Mouse (Mus musculus): ENCODE measurements around the gene Dsp. TPM values are rescaled to one million over a fixed set of nuclear protein-coding genes. Genes with fewer than 3 reads are reported as not detected.

The Dsp gene
- polyA plus RNA-seq (2012; rRNA removed) = 10.2 and 10.6 TPM in 2 replicates

GRCm38 (mm10) chr13:38151069-38151588 is at the start of gene Dsp:
TSS of gene Dsp (plus strand) at chr13:38151294.
- Histone ChIP-seq H3K36me3 (ENCODE audit: control insufficient read depth, insufficient read depth, low read length) (no peaks in the 10 kb centered on the region), H3K27ac (ENCODE audit: control insufficient read depth, insufficient read depth, low read length) (no peak within 1 kb of the TSS), H3K27me3 (ENCODE audit: control insufficient read depth, insufficient read depth, low read length) (peaks cover 19% of the 10 kb centered on the region), H3K4me3 (ENCODE audit: control insufficient read depth, insufficient read depth, low read length) (peak within 1 kb of the TSS; percentile 31), H3K4me1 (replicated peaks; ENCODE audit: control insufficient read depth, insufficient read depth, low read length) (peaks cover 8% of the 10 kb centered on the region)
- no peak for TF ChIP-seq CTCF (IDR thresholded peaks at IDR 0.05; ENCODE audit: borderline replicate concordance, control insufficient read depth, extremely low read depth, insufficient read depth, low read length, poor library complexity)
- TF ChIP-seq POLR2A (IDR thresholded peaks at IDR 0.05; ENCODE audit: control insufficient read depth, extremely low read depth, insufficient read depth, low read length, poor library complexity) = no peak
- DNase-seq = peak; percentile 24
- under 1% methylated on average over 58 of the region's 58 CpGs for WGBS

GRCm38 (mm10) chr13:38103406-38103805 is 47.7 kb upstream of the Dsp start:
- Histone ChIP-seq H3K27me3 (ENCODE audit: control insufficient read depth, insufficient read depth, low read length) (no peaks in the 10 kb centered on the region), H3K27ac (ENCODE audit: control insufficient read depth, insufficient read depth, low read length) (no peak overlapping the region), H3K36me3 (ENCODE audit: control insufficient read depth, insufficient read depth, low read length) (no peaks in the 10 kb centered on the region), H3K4me1 (replicated peaks; ENCODE audit: control insufficient read depth, insufficient read depth, low read length) (no peaks in the 10 kb centered on the region), H3K4me3 (ENCODE audit: control insufficient read depth, insufficient read depth, low read length) (no peak overlapping the region)
- DNase-seq = no peak
- TF ChIP-seq CTCF (IDR thresholded peaks at IDR 0.05; ENCODE audit: borderline replicate concordance, control insufficient read depth, extremely low read depth, insufficient read depth, low read length, poor library complexity) (no peak), POLR2A (IDR thresholded peaks at IDR 0.05; ENCODE audit: control insufficient read depth, extremely low read depth, insufficient read depth, low read length, poor library complexity) (no peak)
- WGBS = 90% methylated on average over 4 of the region's 4 CpGs

- no peak overlapping the region for H3K27ac ChIP-seq (ENCODE audit: control insufficient read depth, insufficient read depth, low read length)
- no peaks in the 10 kb centered on the region for H3K4me1 ChIP-seq (replicated peaks; ENCODE audit: control insufficient read depth, insufficient read depth, low read length)
- DNase-seq = no peak
- H3K4me3 ChIP-seq (ENCODE audit: control insufficient read depth, insufficient read depth, low read length) = no peak overlapping the region
- no peaks in the 10 kb centered on the region for H3K36me3 ChIP-seq (ENCODE audit: control insufficient read depth, insufficient read depth, low read length)
- no peak for TF ChIP-seq CTCF (IDR thresholded peaks at IDR 0.05; ENCODE audit: borderline replicate concordance, control insufficient read depth, extremely low read depth, insufficient read depth, low read length, poor library complexity)
- TF ChIP-seq POLR2A (IDR thresholded peaks at IDR 0.05; ENCODE audit: control insufficient read depth, extremely low read depth, insufficient read depth, low read length, poor library complexity) = no peak
- H3K27me3 ChIP-seq (ENCODE audit: control insufficient read depth, insufficient read depth, low read length) = no peaks in the 10 kb centered on the region
- 92% methylated on average over 10 of the region's 10 CpGs for WGBS
Observed at GRCm38 (mm10) chr13:38104501-38104900, 46.6 kb upstream of the Dsp start.

GRCm38 (mm10) chr13:38109081-38109480 is 42.0 kb upstream of the Dsp start:
- 92% methylated on average over 9 of the region's 9 CpGs for WGBS
- Histone ChIP-seq H3K27me3 (ENCODE audit: control insufficient read depth, insufficient read depth, low read length) (no peaks in the 10 kb centered on the region), H3K36me3 (ENCODE audit: control insufficient read depth, insufficient read depth, low read length) (no peaks in the 10 kb centered on the region), H3K4me3 (ENCODE audit: control insufficient read depth, insufficient read depth, low read length) (no peak overlapping the region), H3K27ac (ENCODE audit: control insufficient read depth, insufficient read depth, low read length) (no peak overlapping the region), H3K4me1 (replicated peaks; ENCODE audit: control insufficient read depth, insufficient read depth, low read length) (no peaks in the 10 kb centered on the region)
- DNase-seq = no peak
- TF ChIP-seq CTCF (IDR thresholded peaks at IDR 0.05; ENCODE audit: borderline replicate concordance, control insufficient read depth, extremely low read depth, insufficient read depth, low read length, poor library complexity) (no peak), POLR2A (IDR thresholded peaks at IDR 0.05; ENCODE audit: control insufficient read depth, extremely low read depth, insufficient read depth, low read length, poor library complexity) (no peak)

- no peak overlapping the region for H3K27ac ChIP-seq (ENCODE audit: control insufficient read depth, insufficient read depth, low read length)
- H3K4me1 ChIP-seq (replicated peaks; ENCODE audit: control insufficient read depth, insufficient read depth, low read length) = no peaks in the 10 kb centered on the region
- no peak overlapping the region for H3K4me3 ChIP-seq (ENCODE audit: control insufficient read depth, insufficient read depth, low read length)
- DNase-seq = no peak
- no peaks in the 10 kb centered on the region for H3K27me3 ChIP-seq (ENCODE audit: control insufficient read depth, insufficient read depth, low read length)
- 94% methylated on average over 9 of the region's 9 CpGs for WGBS
- no peaks in the 10 kb centered on the region for H3K36me3 ChIP-seq (ENCODE audit: control insufficient read depth, insufficient read depth, low read length)
- TF ChIP-seq CTCF (IDR thresholded peaks at IDR 0.05; ENCODE audit: borderline replicate concordance, control insufficient read depth, extremely low read depth, insufficient read depth, low read length, poor library complexity) (no peak), POLR2A (IDR thresholded peaks at IDR 0.05; ENCODE audit: control insufficient read depth, extremely low read depth, insufficient read depth, low read length, poor library complexity) (no peak)
Observed at GRCm38 (mm10) chr13:38122321-38122720, 28.8 kb upstream of the Dsp start.

GRCm38 (mm10) chr13:38123666-38124065 is 27.4 kb upstream of the Dsp start:
- no peaks in the 10 kb centered on the region for H3K4me1 ChIP-seq (replicated peaks; ENCODE audit: control insufficient read depth, insufficient read depth, low read length)
- TF ChIP-seq POLR2A (IDR thresholded peaks at IDR 0.05; ENCODE audit: control insufficient read depth, extremely low read depth, insufficient read depth, low read length, poor library complexity) = no peak
- TF ChIP-seq CTCF (IDR thresholded peaks at IDR 0.05; ENCODE audit: borderline replicate concordance, control insufficient read depth, extremely low read depth, insufficient read depth, low read length, poor library complexity) = no peak
- no peak overlapping the region for H3K27ac ChIP-seq (ENCODE audit: control insufficient read depth, insufficient read depth, low read length)
- no peaks in the 10 kb centered on the region for H3K27me3 ChIP-seq (ENCODE audit: control insufficient read depth, insufficient read depth, low read length)
- WGBS = 86% methylated on average over 4 of the region's 4 CpGs
- no peaks in the 10 kb centered on the region for H3K36me3 ChIP-seq (ENCODE audit: control insufficient read depth, insufficient read depth, low read length)
- no peak for DNase-seq
- no peak overlapping the region for H3K4me3 ChIP-seq (ENCODE audit: control insufficient read depth, insufficient read depth, low read length)

GRCm38 (mm10) chr13:38127683-38128082 is 23.4 kb upstream of the Dsp start:
- no peak for TF ChIP-seq POLR2A (IDR thresholded peaks at IDR 0.05; ENCODE audit: control insufficient read depth, extremely low read depth, insufficient read depth, low read length, poor library complexity)
- TF ChIP-seq CTCF (IDR thresholded peaks at IDR 0.05; ENCODE audit: borderline replicate concordance, control insufficient read depth, extremely low read depth, insufficient read depth, low read length, poor library complexity) = no peak

More at GRCm38 (mm10) chr13:38127683-38128082, 23.4 kb upstream of the Dsp start:
- Histone ChIP-seq H3K27ac (ENCODE audit: control insufficient read depth, insufficient read depth, low read length) (no peak overlapping the region), H3K4me3 (ENCODE audit: control insufficient read depth, insufficient read depth, low read length) (no peak overlapping the region), H3K36me3 (ENCODE audit: control insufficient read depth, insufficient read depth, low read length) (no peaks in the 10 kb centered on the region), H3K4me1 (replicated peaks; ENCODE audit: control insufficient read depth, insufficient read depth, low read length) (no peaks in the 10 kb centered on the region), H3K27me3 (ENCODE audit: control insufficient read depth, insufficient read depth, low read length) (no peaks in the 10 kb centered on the region)
- DNase-seq = no peak
- WGBS = 81% methylated on average over 3 of the region's 3 CpGs

All from thymus, adult 2 months (tissue).